Mouse (Mus musculus): ENCODE measurements at regions not wholly inside any gene's neighbourhood (a gene's known extent, or its start where the extent isn't known, plus 50 kb on each side); places are given as distances from the start of the nearest gene placed in this dataset.
"Not testable (repeated sequence)": the region's sequence is repeated elsewhere in the genome, so short reads cannot be mapped to it uniquely, and the experiment has no call there.

DNA sequence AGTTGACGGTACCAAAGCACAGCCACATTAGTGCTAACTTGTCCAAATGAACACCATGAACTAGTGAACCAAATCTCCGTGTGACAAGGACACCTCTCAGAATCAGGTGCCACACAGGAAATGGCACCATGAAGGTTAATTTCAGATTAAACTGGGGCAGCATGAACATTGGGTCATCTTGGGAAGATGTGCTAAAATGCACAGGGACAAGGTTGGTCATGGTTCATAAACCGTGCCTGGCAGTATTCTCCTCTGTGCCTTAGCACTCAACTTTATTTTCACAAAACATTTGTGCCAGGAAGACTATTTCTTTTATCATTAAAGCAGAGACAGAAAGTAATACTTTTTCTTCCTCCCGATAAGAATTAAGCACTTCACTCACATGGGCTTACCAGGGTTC lies 672.6 kb downstream of the Rwdd3 start:
- no peak for DNase-seq

DNA sequence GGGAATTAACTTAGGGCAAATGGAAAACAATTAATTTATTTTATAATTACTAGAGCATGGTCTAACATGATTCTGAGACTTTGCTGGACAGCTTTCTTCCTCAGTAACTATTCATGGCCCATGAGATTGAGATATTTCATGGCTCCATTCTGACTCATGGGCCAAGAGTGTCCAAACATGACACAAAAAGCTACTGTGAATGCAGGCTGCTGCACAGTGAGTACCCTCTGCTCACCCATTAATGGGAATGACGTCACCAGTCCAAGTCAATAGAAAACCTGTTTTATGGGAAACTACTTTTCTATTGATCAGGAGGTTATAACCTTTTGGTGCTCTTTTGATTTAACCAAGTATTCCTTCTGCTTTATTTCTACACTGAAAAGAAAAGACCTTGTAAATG lies 693.6 kb downstream of the Rwdd3 start:
- no peak for DNase-seq

DNA sequence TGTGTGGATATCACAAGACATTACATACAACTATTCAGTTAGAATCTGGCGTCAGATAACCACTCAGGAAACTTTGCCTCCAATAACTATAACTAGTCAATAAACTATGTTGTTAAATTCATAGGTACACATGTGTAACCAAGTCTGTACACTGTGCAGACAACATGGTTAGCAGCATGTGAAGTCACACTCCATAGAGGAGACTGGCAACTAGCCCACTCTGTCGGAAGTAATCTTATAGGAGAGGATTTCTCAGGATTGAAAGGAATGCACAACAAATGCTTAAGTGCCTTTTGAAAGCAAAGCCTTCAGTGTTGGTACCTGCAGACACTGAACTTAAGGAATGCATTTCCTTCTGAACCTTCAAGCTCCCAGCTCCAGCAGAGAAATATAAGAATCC lies 693.0 kb upstream of the Ptbp2 start:
- DNase-seq, result no peak

- peak; percentile 87 to 90 for DNase-seq
Measured at GRCm38 (mm10) chr3:120473645-120474038, 689.4 kb upstream of the Ptbp2 start.

DNA sequence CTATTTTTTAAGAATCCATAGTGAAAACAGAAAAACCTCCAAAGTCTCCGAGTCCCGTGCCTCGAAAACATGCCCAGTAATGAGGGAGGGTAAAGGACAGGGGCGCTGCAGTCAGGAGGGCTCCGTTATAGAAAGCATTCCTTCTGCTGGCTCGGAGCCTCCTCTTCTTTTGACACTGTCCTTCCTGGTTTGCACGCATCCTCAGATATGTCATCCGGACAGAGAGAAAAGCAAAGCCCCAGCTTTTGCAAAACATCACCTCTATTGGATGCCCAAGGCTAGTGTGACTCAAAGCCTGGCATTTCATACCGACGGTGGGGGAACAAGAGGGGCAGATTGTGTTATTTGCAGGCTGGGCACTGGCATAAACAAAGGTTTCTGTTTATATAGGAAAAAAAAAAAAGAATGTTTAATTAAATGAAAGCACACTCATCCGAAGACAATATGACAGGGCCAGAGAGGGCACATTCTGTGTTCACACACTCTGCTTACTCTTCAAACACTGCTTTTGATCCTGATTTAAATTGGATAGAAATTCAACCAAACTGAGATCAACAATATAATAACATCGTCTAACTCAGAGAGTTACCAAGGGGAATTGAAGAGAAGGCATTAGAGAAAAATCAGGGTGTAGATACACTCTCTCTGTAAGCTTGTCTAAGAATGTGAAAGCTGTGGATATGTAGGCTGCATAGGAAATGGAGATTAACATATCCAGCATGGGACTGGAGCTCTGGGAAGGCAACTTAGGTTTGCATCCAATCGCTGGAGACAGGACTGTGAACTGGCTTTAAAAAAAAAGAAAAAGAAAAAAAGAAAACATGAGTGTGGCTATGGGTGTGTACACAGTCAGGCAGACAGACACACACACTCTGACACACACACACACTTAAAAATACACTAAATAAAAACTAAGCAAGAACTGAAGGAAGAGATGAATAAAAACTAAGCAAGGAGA lies 688.7 kb upstream of the Ptbp2 start:
- DNase-seq, result peak; percentile 55 to 59

DNA sequence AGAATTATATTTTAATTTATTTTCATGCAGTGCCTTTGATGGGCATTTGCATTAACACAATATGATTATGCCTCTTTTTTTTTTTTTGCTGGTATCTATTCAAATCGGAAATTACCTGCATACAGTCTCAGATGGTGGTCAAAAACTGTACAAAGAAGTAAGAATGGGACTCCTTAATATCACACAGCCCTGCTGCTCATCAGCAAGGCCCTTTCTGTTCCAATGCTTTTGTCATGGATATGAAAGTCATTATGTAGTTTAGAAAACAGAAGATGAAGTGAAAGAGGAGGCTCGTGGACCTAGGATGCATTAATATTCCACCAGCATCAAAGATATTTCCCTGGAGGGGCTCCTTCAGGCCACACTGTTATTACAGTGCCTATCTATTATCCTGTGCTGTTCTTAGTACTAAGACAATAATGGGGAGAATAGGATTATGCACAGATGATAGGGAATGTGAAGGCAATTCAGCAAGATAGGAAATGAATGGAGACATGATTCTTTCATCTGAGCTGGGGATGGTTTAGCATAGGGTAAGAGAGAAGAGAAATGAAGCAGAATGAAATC lies 687.7 kb upstream of the Ptbp2 start:
- DNase-seq, result peak in 1 of 2 experiments; percentile 4

DNA sequence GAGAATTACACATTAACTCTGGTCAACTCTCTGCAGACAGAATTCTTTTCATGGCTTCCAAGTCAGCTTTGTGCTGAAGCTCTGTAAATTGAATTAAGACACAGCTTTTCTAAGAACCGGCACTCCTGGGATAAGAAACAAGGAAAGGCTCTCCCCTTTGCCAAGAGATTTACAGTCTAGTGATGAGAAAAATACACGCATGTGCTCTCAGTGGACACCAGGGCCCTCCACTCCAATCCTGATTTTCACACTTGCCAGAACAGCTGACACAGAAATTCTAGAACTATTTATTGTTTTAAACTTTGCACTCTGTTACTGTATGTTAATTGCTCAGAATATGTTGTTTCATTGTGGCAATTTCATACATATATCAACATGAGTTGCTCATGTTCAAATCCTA lies 684.6 kb upstream of the Ptbp2 start:
- no peak for DNase-seq

GRCm38 (mm10) chr3:120460717-120461116 lies 676.5 kb upstream of the Ptbp2 start:
- DNase-seq, result no peak

- no peak for DNase-seq
Measured at GRCm38 (mm10) chr3:120457912-120458311, 673.6 kb upstream of the Ptbp2 start.

DNA sequence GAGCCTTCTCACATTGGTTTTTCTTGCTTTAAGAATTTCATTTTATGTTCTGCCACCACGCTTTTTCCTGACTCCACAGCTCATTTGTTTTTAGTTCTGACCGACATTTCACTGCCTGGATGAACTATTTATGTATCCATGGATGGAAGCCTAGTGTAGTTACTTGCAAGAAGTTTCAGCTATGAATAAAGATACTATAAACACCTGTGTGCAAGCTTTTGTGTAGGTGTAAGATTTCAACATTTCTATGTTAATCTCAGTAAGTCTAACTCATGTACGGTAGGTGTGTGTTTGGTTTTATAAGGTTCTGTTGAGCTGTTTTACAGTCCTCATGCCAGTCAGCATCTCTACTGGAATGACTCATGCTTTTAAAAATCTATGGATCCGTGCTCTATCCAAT lies 656.9 kb upstream of the Ptbp2 start:
- DNase-seq, result no peak

- no peak for DNase-seq
Measured at GRCm38 (mm10) chr3:120430285-120430684, 646.0 kb upstream of the Ptbp2 start.

DNA sequence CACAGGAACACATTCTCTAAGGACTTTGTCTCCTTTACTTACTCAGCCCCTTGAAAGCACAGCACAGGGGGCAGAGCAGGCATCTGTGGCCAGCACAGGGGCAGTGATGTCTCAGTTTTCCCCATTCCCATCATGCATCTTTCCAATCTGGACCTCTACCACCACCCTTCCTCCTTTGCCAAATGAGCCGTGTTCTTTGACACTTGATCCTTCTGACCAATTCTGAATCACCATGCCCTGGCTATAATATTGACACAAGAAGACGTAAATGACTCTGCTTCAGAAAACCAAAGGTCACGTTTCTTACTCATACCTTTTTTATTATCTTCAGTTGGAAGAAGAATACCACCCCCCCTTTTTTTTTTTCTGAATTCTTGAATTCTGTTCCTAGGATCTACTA lies 632.4 kb upstream of the Ptbp2 start:
- DNase-seq, result no peak

DNA sequence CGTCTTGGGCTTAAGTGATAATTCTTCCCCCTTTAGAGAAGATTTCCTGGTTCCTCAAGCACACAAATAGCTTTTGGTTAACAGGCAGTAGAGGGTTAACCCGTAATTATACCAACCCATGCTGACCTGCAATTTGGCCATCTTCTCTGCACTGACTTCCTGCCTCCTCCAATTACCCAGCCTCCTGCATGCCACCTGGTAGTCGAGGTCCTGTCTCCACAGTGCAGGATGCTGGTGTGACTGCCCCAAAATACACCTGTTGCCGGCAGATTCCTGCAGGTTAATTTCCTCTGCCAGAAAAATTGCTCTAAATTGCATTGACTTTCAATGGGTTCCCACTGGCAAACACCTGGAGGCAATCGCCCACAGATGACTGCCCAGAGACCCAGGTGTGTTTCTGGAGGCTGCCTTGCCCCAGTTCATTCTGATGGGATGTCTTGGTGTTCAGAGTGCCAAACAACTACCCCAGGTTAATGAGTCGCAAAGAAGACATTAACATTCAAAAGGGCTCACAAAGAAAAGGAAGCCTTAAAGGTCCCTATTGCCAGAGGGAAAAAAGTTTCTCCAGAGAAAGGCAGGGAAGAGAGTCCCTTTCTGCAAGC lies 591.5 kb upstream of the Ptbp2 start:
- DNase-seq, result no peak

- DNase-seq, result peak in 1 of 2 experiments; percentile 4
Measured at GRCm38 (mm10) chr3:120342747-120343377, 558.6 kb upstream of the Ptbp2 start.

DNA sequence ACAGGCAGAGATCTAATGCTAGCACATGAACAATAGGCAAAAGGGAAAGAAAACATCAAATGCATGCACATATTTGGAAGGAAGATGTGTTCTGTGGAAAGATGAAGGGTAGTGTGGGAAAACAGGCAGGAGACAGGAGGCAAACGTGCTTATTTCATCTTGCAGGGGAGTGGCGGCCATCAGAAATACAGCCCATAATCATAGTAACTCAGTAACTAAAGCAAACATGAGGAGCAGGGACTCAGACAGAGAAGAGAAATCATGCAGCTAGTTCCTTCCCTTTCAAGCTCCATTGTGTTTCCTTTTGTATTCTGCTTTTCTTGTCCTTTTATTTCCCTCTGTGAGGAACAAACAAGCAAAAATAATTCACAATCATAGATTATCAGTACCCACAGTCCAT lies 557.6 kb upstream of the Ptbp2 start:
- no peak for DNase-seq

GRCm38 (mm10) chr3:120335843-120336585 lies 551.7 kb upstream of the Ptbp2 start:
- no peak for DNase-seq

GRCm38 (mm10) chr3:120307042-120307441 lies 522.8 kb upstream of the Ptbp2 start:
- not testable (repeated sequence) for DNase-seq

DNA sequence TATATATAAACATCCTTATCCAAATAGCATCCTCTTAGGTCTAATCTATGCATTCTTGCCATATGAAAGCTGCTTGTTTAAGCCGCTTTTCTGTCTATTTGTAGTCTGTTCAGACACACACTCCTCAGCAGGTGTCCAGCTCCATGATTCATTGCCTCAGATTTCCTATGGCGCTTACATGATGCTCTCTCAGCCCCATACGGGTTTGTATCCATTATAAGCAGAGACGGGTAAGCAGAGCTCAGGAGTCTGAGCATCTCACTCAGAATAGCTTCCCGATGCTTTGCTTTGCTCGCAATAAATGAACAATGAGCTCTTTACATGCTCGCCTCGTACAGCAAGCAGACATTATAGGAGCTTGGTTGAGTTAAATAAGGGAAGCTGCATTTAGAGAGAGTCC lies 521.3 kb upstream of the Ptbp2 start:
- peak; percentile 1 to 4 for DNase-seq
